Comparison of ENCODE assay signal across 8 mouse cellular contexts in genomic region chr13:36735901-36736618, GRCm38 (mm10). TPM values are rescaled to one million over a fixed set of nuclear protein-coding genes. Genes with fewer than 3 reads are reported as not detected.
DNase-seq lines count a peak whose midpoint lies in the region; ATAC-seq and TF ChIP-seq lines count a peak whose summit lies in the region.

No protein-coding gene starts in this region.

- H3K27me3 ChIP-seq in heart, embryonic 11.5 days (ENCODE audit: control insufficient read depth, insufficient read depth, low read length), result peaks cover 39% of the 10 kb centered on the region
- peaks cover 11% of the 10 kb centered on the region for H3K27me3 ChIP-seq in midbrain, embryonic 14.5 days (ENCODE audit: control insufficient read depth, insufficient read depth, low read length)

- peak; percentile 57; the same call in 1 of the 2 replicates for TF ChIP-seq POLR2A in cortical plate, adult 2 months (IDR thresholded peaks at IDR 0.05; ENCODE audit: extremely low read depth, insufficient read depth, low read length)

- peaks cover 4% of the 10 kb centered on the region for H3K4me1 ChIP-seq in heart, embryonic 11.5 days (ENCODE audit: control insufficient read depth, insufficient read depth, low read length)
- peaks cover 0 to 1% of the 10 kb centered on the region in 2 experiments; a peak in 1 of 4 replicates for H3K4me1 ChIP-seq in ES-E14 (ENCODE audit: control insufficient read depth in 2 of 2, insufficient read depth in 2 of 2, low read length in 2 of 2, poor library complexity in 1 of 2)
- no peaks in the 10 kb centered on the region for H3K4me1 ChIP-seq in cortical plate, adult 2 months (ENCODE audit: control insufficient read depth, insufficient read depth, low read length)
- peaks cover 4% of the 10 kb centered on the region; the same call in 1 of the 2 replicates for H3K4me1 ChIP-seq in midbrain, embryonic 14.5 days (ENCODE audit: control insufficient read depth, insufficient read depth, low read length)

- no peak for DNase-seq in heart, adult 9 months (ENCODE audit: low spot score in 2 of 2)
- peak; percentile 83 for DNase-seq in ES-E14 (ENCODE audit: low read depth, low spot score)
- peak; percentile 30 for DNase-seq in gastrocnemius, postnatal 36 days
- peak; percentile 60 to 80 for DNase-seq in left cerebral cortex, postnatal 10 days (ENCODE audit: extremely low spot score in 1 of 2, low spot score in 2 of 2)
- peak; percentile 91 for DNase-seq in midbrain, embryonic 14.5 days
- peak; percentile 81 for DNase-seq in testis, postnatal 10 days (ENCODE audit: low spot score)

- H3K27ac ChIP-seq in heart, embryonic 11.5 days (ENCODE audit: low read depth, low read length), result no peak overlapping the region
- H3K27ac ChIP-seq in ES-E14 (ENCODE audit: insufficient read depth, low read depth, low read length, poor library complexity, severe bottlenecking), result no peak overlapping the region
- peak overlapping the region; percentile 99 for H3K27ac ChIP-seq in cortical plate, adult 2 months (ENCODE audit: insufficient read depth, low read length)
- peak overlapping the region; percentile 96 for H3K27ac ChIP-seq in midbrain, embryonic 14.5 days (replicated peaks; ENCODE audit: low read depth, low read length)

- in situ Hi-C loops in ES-E14 (cut with MboI; ENCODE audit: low sequenced_read_pairs in 2 of 2, unreplicated experiment in 2 of 2), result no loop called here

- intact Hi-C loops in gastrocnemius, postnatal 36 days (cut with DNase I), result no loop called here
- intact Hi-C loops in left cerebral cortex, postnatal 10 days (cut with DNase I), result no loop called here

- H3K4me3 ChIP-seq in heart, embryonic 11.5 days (ENCODE audit: low read depth, low read length), result peak overlapping the region; percentile 54
- peak overlapping the region; percentile 59 to 74 for H3K4me3 ChIP-seq in ES-E14 (ENCODE audit: insufficient read depth in 1 of 2, low read depth in 1 of 2, low read length in 2 of 2, poor library complexity in 1 of 2, severe bottlenecking in 1 of 2)
- H3K4me3 ChIP-seq in cortical plate, adult 2 months (ENCODE audit: insufficient read depth, low read length), result peak overlapping the region; percentile 55
- peak overlapping the region; percentile 56 for H3K4me3 ChIP-seq in midbrain, embryonic 14.5 days (replicated peaks; ENCODE audit: low read depth, low read length)

- peak; percentile 91 for ATAC-seq in heart, embryonic 11.5 days (replicated peaks; ENCODE audit: insufficient number of reproducible peaks, low FRiP score, low TSS enrichment)
- ATAC-seq in midbrain, embryonic 14.5 days (ENCODE audit: low FRiP score, low TSS enrichment), result peak; percentile 88

- no peak for TF ChIP-seq CTCF in cortical plate, adult 2 months (IDR thresholded peaks at IDR 0.05; ENCODE audit: extremely low read depth, insufficient read depth, low read length)

- 1% methylated on average over 36 of the region's 39 CpGs for WGBS in heart, embryonic 11.5 days (ENCODE audit: insufficient replicate concordance)
- WGBS in midbrain, embryonic 14.5 days, result under 1% methylated on average over 37 of the region's 39 CpGs

- peak overlapping the region; percentile 91 for H3K4me2 ChIP-seq in heart, embryonic 11.5 days
- H3K4me2 ChIP-seq in midbrain, embryonic 14.5 days (ENCODE audit: low read length), result peak overlapping the region; percentile 76

- H3K9me3 ChIP-seq in heart, embryonic 11.5 days (replicated peaks; ENCODE audit: control insufficient read depth, low read length), result no peaks in the 10 kb centered on the region
- H3K9me3 ChIP-seq in ES-E14 (ENCODE audit: control insufficient read depth, insufficient read depth, low read depth, low read length), result no peaks in the 10 kb centered on the region
- H3K9me3 ChIP-seq in midbrain, embryonic 14.5 days (ENCODE audit: control insufficient read depth, low read length), result no peaks in the 10 kb centered on the region

- H3K9ac ChIP-seq in heart, embryonic 11.5 days (ENCODE audit: low read depth, low read length), result peak overlapping the region; percentile 60
- H3K9ac ChIP-seq in ES-E14 (ENCODE audit: insufficient read depth, low read depth, low read length, poor library complexity, severe bottlenecking), result no peak overlapping the region
- peak overlapping the region; percentile 84 for H3K9ac ChIP-seq in midbrain, embryonic 14.5 days (replicated peaks; ENCODE audit: low read length)

- no peaks in the 10 kb centered on the region for H3K36me3 ChIP-seq in heart, embryonic 11.5 days (ENCODE audit: control insufficient read depth, insufficient read depth, low read length)
- no peaks in the 10 kb centered on the region for H3K36me3 ChIP-seq in ES-E14 (ENCODE audit: control insufficient read depth, insufficient read depth, low read length, poor library complexity, severe bottlenecking)
- no peaks in the 10 kb centered on the region for H3K36me3 ChIP-seq in midbrain, embryonic 14.5 days (ENCODE audit: control insufficient read depth, insufficient read depth, low read length)

TF ChIP-seq in ES-E14, 5 proteins besides CTCF, POLR2A, EP300 and RAD21:
- TF ChIP-seq MAFK (IDR thresholded peaks at IDR 0.05; ENCODE audit: insufficient read depth, low read depth, low read length) (no peak), ZNF384 (IDR thresholded peaks at IDR 0.05; ENCODE audit: low read depth, low read length) (no peak)

RNA-seq across cellular contexts. Expression of gene Nrn1, which starts 1.1 kb away (rescaled TPM):
- 8.8 and 9.5 TPM in 2 replicates for polyA plus RNA-seq in heart, embryonic 11.5 days (2014; fragmentation: Nextera tagmentation; extraction: Ambion mirVana)
- total RNA-seq in ES-E14 (2012; rRNA removed), result 0.27 TPM in 1 of 2 replicates, not detected in the other
- 251 and 304 TPM in 2 replicates for polyA plus RNA-seq in cortical plate, adult 2 months (2012; rRNA removed)
- 1 to 10 TPM in 1 of 2 experiments, under 1 TPM in 1; 0.89 to 1.1 TPM for total RNA-seq in gastrocnemius, postnatal 36 days (2021)
- 100 to 1,000 TPM in 1 of 2 experiments, 10 to 100 TPM in 1; 90.4 to 112 TPM for total RNA-seq in left cerebral cortex, postnatal 10 days (2021)
- 80.6 and 81.1 TPM in 2 replicates for polyA plus RNA-seq in midbrain, embryonic 14.5 days (2014; fragmentation: Nextera tagmentation; extraction: Ambion mirVana)

Comparison
In these comparisons a context has a peak if more than half of its experiments do, and no peak if none do; other contexts are left out.
1. H3K27ac ChIP-seq: peak in cortical plate, adult 2 months (single experiment) and midbrain, embryonic 14.5 days (single experiment); none in heart, embryonic 11.5 days (single experiment) and ES-E14 (single experiment).
2. DNase-seq: peak in ES-E14 (single experiment), gastrocnemius, postnatal 36 days (2 of 2), left cerebral cortex, postnatal 10 days (2 of 2), midbrain, embryonic 14.5 days (single experiment) and testis, postnatal 10 days (single experiment); none in heart, adult 9 months (0 of 2).
3. RNA of gene Nrn1, which starts 1.1 kb away (total RNA-seq): 90.4 to 112 TPM in left cerebral cortex, postnatal 10 days; 0.89 to 1.1 TPM in gastrocnemius, postnatal 36 days and 0.27 TPM in ES-E14; every median in the first group is over 10 times any median in the second.
4. Peak in every context shown above with its lines, with median percentiles within 50 percentile points of each other: H3K4me3 ChIP-seq.